Mouse (Mus musculus): ENCODE measurements around the gene Vcp. TPM values are rescaled to one million over a fixed set of nuclear protein-coding genes. Genes with fewer than 3 reads are reported as not detected.

Vcp gene
- polyA plus RNA-seq, 1 experiment from 2014 or later: 600 TPM

- Histone ChIP-seq H3K27me3 (ENCODE audit: insufficient read depth, poor library complexity, severe bottlenecking) (no peaks in the 10 kb centered on the region), H3K4me1 (replicated peaks) (peaks cover 43% of the 10 kb centered on the region), H3K4me3 (peak overlapping the region; percentile 16; the same call in 1 of the 2 replicates), H3K9me3 (no peaks in the 10 kb centered on the region), H3K36me3 (peaks cover 43% of the 10 kb centered on the region), H3K27ac (peak overlapping the region; percentile 53; the same call in 1 of the 2 replicates)
- 81% methylated on average over 4 of the region's 4 CpGs for WGBS
- no peak for DNase-seq (ENCODE audit: low spot score)
Measured at GRCm38 (mm10) chr4:43037860-43038566, 37.7 kb upstream of the Vcp start.

GRCm38 (mm10) chr4:43036356-43036755, 36.0 kb upstream of the Vcp start:
- H3K4me1 ChIP-seq (replicated peaks): peaks cover 51% of the 10 kb centered on the region
- DNase-seq (ENCODE audit: low spot score): no peak

GRCm38 (mm10) chr4:43035851-43036250, 35.5 kb upstream of the Vcp start:
- WGBS: 90% methylated on average over 6 of the region's 6 CpGs
- H3K4me1 ChIP-seq (replicated peaks): peaks cover 48% of the 10 kb centered on the region
- no peak overlapping the region for H3K4me3 ChIP-seq
- no peaks in the 10 kb centered on the region for H3K9me3 ChIP-seq
- DNase-seq (ENCODE audit: low spot score): no peak
- H3K36me3 ChIP-seq: peaks cover 51% of the 10 kb centered on the region
- no peaks in the 10 kb centered on the region for H3K27me3 ChIP-seq (ENCODE audit: insufficient read depth, poor library complexity, severe bottlenecking)
- H3K27ac ChIP-seq: no peak overlapping the region

More at GRCm38 (mm10) chr4:43036356-43036755, 36.0 kb upstream of the Vcp start:
- Histone ChIP-seq H3K36me3 (peaks cover 51% of the 10 kb centered on the region), H3K27ac (peak overlapping the region; percentile 31; the same call in 1 of the 2 replicates), H3K4me3 (no peak overlapping the region), H3K9me3 (no peaks in the 10 kb centered on the region), H3K27me3 (ENCODE audit: insufficient read depth, poor library complexity, severe bottlenecking) (no peaks in the 10 kb centered on the region)
- 93% methylated on average over 10 of the region's 10 CpGs for WGBS

GRCm38 (mm10) chr4:43033481-43033880, 33.2 kb upstream of the Vcp start:
- WGBS: 88% methylated on average over 14 of the region's 14 CpGs
- Histone ChIP-seq H3K4me3 (no peak overlapping the region), H3K27ac (no peak overlapping the region), H3K36me3 (peaks cover 69% of the 10 kb centered on the region), H3K9me3 (no peaks in the 10 kb centered on the region), H3K4me1 (replicated peaks) (peaks cover 42% of the 10 kb centered on the region), H3K27me3 (ENCODE audit: insufficient read depth, poor library complexity, severe bottlenecking) (no peaks in the 10 kb centered on the region)
- no peak for DNase-seq (ENCODE audit: low spot score)

GRCm38 (mm10) chr4:43032501-43032900, 32.2 kb upstream of the Vcp start:
- no peaks in the 10 kb centered on the region for H3K9me3 ChIP-seq
- peak overlapping the region; percentile 92 for H3K27ac ChIP-seq
- peaks cover 78% of the 10 kb centered on the region for H3K36me3 ChIP-seq
- H3K4me3 ChIP-seq: no peak overlapping the region
- 84% methylated on average over 1 of the region's 1 CpGs for WGBS
- no peak for DNase-seq (ENCODE audit: low spot score)
- H3K27me3 ChIP-seq (ENCODE audit: insufficient read depth, poor library complexity, severe bottlenecking): no peaks in the 10 kb centered on the region
- H3K4me1 ChIP-seq (replicated peaks): peaks cover 35% of the 10 kb centered on the region

GRCm38 (mm10) chr4:43031237-43031995, 31.1 kb upstream of the Vcp start, which contains the start of gene Stoml2:
Gene Stoml2, minus strand, starts transcription at chr4:43031710.
- Histone ChIP-seq H3K4me1 (replicated peaks) (peaks cover 34% of the 10 kb centered on the region), H3K4me3 (peak within 1 kb of the TSS; percentile 86), H3K9me3 (no peaks in the 10 kb centered on the region), H3K27me3 (ENCODE audit: insufficient read depth, poor library complexity, severe bottlenecking) (no peaks in the 10 kb centered on the region), H3K27ac (peak within 1 kb of the TSS; percentile 92), H3K36me3 (peaks cover 80% of the 10 kb centered on the region)
- peak; percentile 93 for DNase-seq (ENCODE audit: low spot score)
- under 1% methylated on average over 38 of the region's 38 CpGs for WGBS

- H3K27ac ChIP-seq: peak overlapping the region; percentile 92
- peaks cover 32% of the 10 kb centered on the region for H3K4me1 ChIP-seq (replicated peaks)
- 2% methylated on average over 28 of the region's 28 CpGs for WGBS
- no peaks in the 10 kb centered on the region for H3K27me3 ChIP-seq (ENCODE audit: insufficient read depth, poor library complexity, severe bottlenecking)
- peaks cover 78% of the 10 kb centered on the region for H3K36me3 ChIP-seq
- H3K9me3 ChIP-seq: no peaks in the 10 kb centered on the region
- peak overlapping the region; percentile 86 for H3K4me3 ChIP-seq
- no peak for DNase-seq (ENCODE audit: low spot score)
Measured at GRCm38 (mm10) chr4:43030780-43031230, 30.5 kb upstream of the Vcp start.

GRCm38 (mm10) chr4:43030352-43030751, 30.0 kb upstream of the Vcp start:
- H3K27me3 ChIP-seq (ENCODE audit: insufficient read depth, poor library complexity, severe bottlenecking): no peaks in the 10 kb centered on the region
- peaks cover 73% of the 10 kb centered on the region for H3K36me3 ChIP-seq
- peaks cover 35% of the 10 kb centered on the region for H3K4me1 ChIP-seq (replicated peaks)
- H3K9me3 ChIP-seq: no peaks in the 10 kb centered on the region
- H3K4me3 ChIP-seq: peak overlapping the region; percentile 86
- no peak for DNase-seq (ENCODE audit: low spot score)
- peak overlapping the region; percentile 92 for H3K27ac ChIP-seq
- WGBS: 86% methylated on average over 9 of the region's 9 CpGs

GRCm38 (mm10) chr4:43029749-43030148, 29.4 kb upstream of the Vcp start:
- DNase-seq (ENCODE audit: low spot score): no peak
- H3K4me3 ChIP-seq: peak overlapping the region; percentile 86
- 96% methylated on average over 9 of the region's 9 CpGs for WGBS
- no peak overlapping the region for H3K27ac ChIP-seq
- peaks cover 67% of the 10 kb centered on the region for H3K36me3 ChIP-seq
- no peaks in the 10 kb centered on the region for H3K9me3 ChIP-seq
- H3K27me3 ChIP-seq (ENCODE audit: insufficient read depth, poor library complexity, severe bottlenecking): no peaks in the 10 kb centered on the region
- H3K4me1 ChIP-seq (replicated peaks): peaks cover 41% of the 10 kb centered on the region

GRCm38 (mm10) chr4:43029121-43029520, 28.8 kb upstream of the Vcp start:
- Histone ChIP-seq H3K27ac (no peak overlapping the region), H3K4me1 (replicated peaks) (peaks cover 47% of the 10 kb centered on the region), H3K36me3 (peaks cover 64% of the 10 kb centered on the region), H3K27me3 (ENCODE audit: insufficient read depth, poor library complexity, severe bottlenecking) (no peaks in the 10 kb centered on the region), H3K9me3 (no peaks in the 10 kb centered on the region), H3K4me3 (no peak overlapping the region)
- 94% methylated on average over 7 of the region's 7 CpGs for WGBS
- DNase-seq (ENCODE audit: low spot score): no peak

- Histone ChIP-seq H3K27me3 (ENCODE audit: insufficient read depth, poor library complexity, severe bottlenecking) (no peaks in the 10 kb centered on the region), H3K27ac (peak within 1 kb of the TSS; percentile 88), H3K4me3 (peak within 1 kb of the TSS; percentile 65), H3K36me3 (peaks cover 84% of the 10 kb centered on the region), H3K9me3 (no peaks in the 10 kb centered on the region), H3K4me1 (replicated peaks) (peaks cover 27% of the 10 kb centered on the region)
- WGBS: 10% methylated on average over 42 of the region's 42 CpGs
- DNase-seq (ENCODE audit: low spot score): peak; percentile 92
Measured at GRCm38 (mm10) chr4:43025084-43025960, 25.0 kb upstream of the Vcp start, which contains the start of gene Pigo. Gene Pigo, minus strand, starts transcription at chr4:43025819.

- DNase-seq (ENCODE audit: low spot score): no peak
- peaks cover 20% of the 10 kb centered on the region for H3K4me1 ChIP-seq (replicated peaks)
Measured at GRCm38 (mm10) chr4:43024673-43025072, 24.4 kb upstream of the Vcp start.

More at GRCm38 (mm10) chr4:43024673-43025072, 24.4 kb upstream of the Vcp start:
- no peaks in the 10 kb centered on the region for H3K9me3 ChIP-seq
- H3K27ac ChIP-seq: peak overlapping the region; percentile 88
- H3K27me3 ChIP-seq (ENCODE audit: insufficient read depth, poor library complexity, severe bottlenecking): no peaks in the 10 kb centered on the region
- H3K4me3 ChIP-seq: peak overlapping the region; percentile 65
- WGBS: 86% methylated on average over 14 of the region's 14 CpGs
- H3K36me3 ChIP-seq: peaks cover 85% of the 10 kb centered on the region
